Mouse (Mus musculus): Measurements from ENCODE around the gene 7530416G11Rik. TPM values are rescaled to one million over a fixed set of nuclear protein-coding genes. Genes with fewer than 3 reads are reported as not detected.
A peak's percentile ranks its signal among the peaks of the same experiment; 100 is the strongest.

The 7530416G11Rik gene
- polyA plus RNA-seq, 1 experiment: not detected

DNA sequence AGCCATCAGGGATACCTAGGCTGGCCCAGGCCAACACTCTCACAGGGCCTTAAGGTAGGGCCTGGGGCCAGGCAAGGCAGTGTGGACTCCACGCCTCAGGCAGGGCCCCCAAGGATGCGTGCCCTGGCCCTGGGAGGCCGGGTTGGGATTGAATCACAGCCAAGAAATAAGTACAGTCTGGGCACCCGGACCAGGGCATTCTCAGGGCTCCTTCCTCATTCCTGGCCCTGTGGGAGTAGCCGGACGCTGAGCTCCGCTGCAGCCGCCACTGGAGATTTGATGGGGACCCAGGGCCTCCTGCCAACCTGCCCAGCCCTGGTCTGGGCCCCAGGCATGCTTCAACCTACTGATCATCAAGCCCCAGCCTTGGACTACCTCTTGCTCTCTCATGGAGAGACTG lies 31.2 kb upstream of the 7530416G11Rik start:
- no peak overlapping the region for H3K4me3 ChIP-seq (ENCODE audit: low read depth, low read length)
- no peaks in the 10 kb centered on the region for H3K9me3 ChIP-seq (replicated peaks; ENCODE audit: control insufficient read depth, insufficient read depth, low read length, poor library complexity, severe bottlenecking)
- no peaks in the 10 kb centered on the region for H3K27me3 ChIP-seq (ENCODE audit: control insufficient read depth, insufficient read depth, low read length, poor library complexity, severe bottlenecking)
- no peak for TF ChIP-seq EP300 (IDR thresholded peaks at IDR 0.05; ENCODE audit: insufficient read depth, low read depth, low read length)
- TF ChIP-seq CTCF (IDR thresholded peaks at IDR 0.05; ENCODE audit: low read depth, low read length): no peak
- TF ChIP-seq POLR2A (IDR thresholded peaks at IDR 0.05; ENCODE audit: insufficient read depth, low read length): no peak
- no peak overlapping the region for H3K9ac ChIP-seq (ENCODE audit: low read depth, poor library complexity, severe bottlenecking)
- no peaks in the 10 kb centered on the region for H3K36me3 ChIP-seq (ENCODE audit: control insufficient read depth, insufficient read depth, low read length, poor library complexity, severe bottlenecking)
- peaks cover 12% of the 10 kb centered on the region for H3K4me1 ChIP-seq (ENCODE audit: control insufficient read depth, insufficient read depth, low read length)
- H3K27ac ChIP-seq (ENCODE audit: insufficient read depth, low read length): no peak overlapping the region

DNA sequence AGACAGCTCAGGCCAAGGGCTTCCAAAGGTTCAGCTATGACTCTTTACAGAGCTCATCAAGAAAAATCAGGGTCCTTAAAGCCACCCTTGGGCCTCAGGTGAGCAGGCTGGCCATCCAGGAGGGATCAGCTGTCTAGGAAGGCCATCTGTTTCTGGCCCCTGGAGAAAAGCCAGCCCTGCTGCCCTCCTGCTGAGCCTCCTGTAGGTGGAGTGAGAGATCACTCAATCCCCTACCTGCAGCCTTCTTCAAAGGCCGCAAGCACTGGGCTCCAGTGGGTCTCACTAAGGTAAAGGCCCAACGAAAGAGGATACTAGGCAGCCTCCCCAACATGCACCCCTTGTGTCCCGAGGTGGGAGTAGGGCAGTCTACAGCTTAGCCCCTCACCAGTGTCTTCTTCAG lies 29.0 kb upstream of the 7530416G11Rik start:
- Histone ChIP-seq H3K4me1 (ENCODE audit: control insufficient read depth, insufficient read depth, low read length) (peaks cover 9% of the 10 kb centered on the region), H3K4me3 (ENCODE audit: low read depth, low read length) (no peak overlapping the region), H3K9me3 (replicated peaks; ENCODE audit: control insufficient read depth, insufficient read depth, low read length, poor library complexity, severe bottlenecking) (no peaks in the 10 kb centered on the region), H3K36me3 (ENCODE audit: control insufficient read depth, insufficient read depth, low read length, poor library complexity, severe bottlenecking) (no peaks in the 10 kb centered on the region), H3K27ac (ENCODE audit: insufficient read depth, low read length) (no peak overlapping the region), H3K9ac (ENCODE audit: low read depth, poor library complexity, severe bottlenecking) (no peak overlapping the region), H3K27me3 (ENCODE audit: control insufficient read depth, insufficient read depth, low read length, poor library complexity, severe bottlenecking) (no peaks in the 10 kb centered on the region)
- peak; percentile 37 for TF ChIP-seq CTCF (IDR thresholded peaks at IDR 0.05; ENCODE audit: low read depth, low read length)
- TF ChIP-seq POLR2A (IDR thresholded peaks at IDR 0.05; ENCODE audit: insufficient read depth, low read length): no peak
- TF ChIP-seq EP300 (IDR thresholded peaks at IDR 0.05; ENCODE audit: insufficient read depth, low read depth, low read length): no peak

DNA sequence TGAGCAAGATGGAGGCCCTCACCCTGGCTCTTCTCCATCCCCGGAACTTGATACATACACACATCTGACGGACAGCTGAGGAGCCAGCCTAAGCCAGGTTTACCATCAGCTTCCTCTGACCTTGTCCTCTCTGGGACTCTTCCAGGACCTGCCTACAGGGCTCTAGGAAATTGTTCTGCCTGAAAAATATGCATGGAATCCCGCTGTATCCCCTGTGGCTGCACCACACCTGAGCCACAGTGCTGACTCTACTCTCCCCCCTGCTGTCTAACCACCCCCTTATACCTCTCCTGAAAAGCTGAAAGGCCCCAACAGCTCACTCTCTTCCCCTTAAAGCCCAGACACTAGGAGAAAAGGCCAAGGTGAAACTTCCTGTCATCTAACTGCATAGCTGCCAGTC lies 26.9 kb upstream of the 7530416G11Rik start:
- Histone ChIP-seq H3K4me3 (ENCODE audit: low read depth, low read length) (no peak overlapping the region), H3K27ac (ENCODE audit: insufficient read depth, low read length) (no peak overlapping the region), H3K36me3 (ENCODE audit: control insufficient read depth, insufficient read depth, low read length, poor library complexity, severe bottlenecking) (no peaks in the 10 kb centered on the region), H3K9me3 (replicated peaks; ENCODE audit: control insufficient read depth, insufficient read depth, low read length, poor library complexity, severe bottlenecking) (no peaks in the 10 kb centered on the region), H3K27me3 (ENCODE audit: control insufficient read depth, insufficient read depth, low read length, poor library complexity, severe bottlenecking) (no peaks in the 10 kb centered on the region), H3K4me1 (ENCODE audit: control insufficient read depth, insufficient read depth, low read length) (peaks cover 9% of the 10 kb centered on the region), H3K9ac (ENCODE audit: low read depth, poor library complexity, severe bottlenecking) (no peak overlapping the region)
- TF ChIP-seq CTCF (IDR thresholded peaks at IDR 0.05; ENCODE audit: low read depth, low read length) (no peak), EP300 (IDR thresholded peaks at IDR 0.05; ENCODE audit: insufficient read depth, low read depth, low read length) (peak; percentile 72; the same call in 1 of the 2 replicates)

DNA sequence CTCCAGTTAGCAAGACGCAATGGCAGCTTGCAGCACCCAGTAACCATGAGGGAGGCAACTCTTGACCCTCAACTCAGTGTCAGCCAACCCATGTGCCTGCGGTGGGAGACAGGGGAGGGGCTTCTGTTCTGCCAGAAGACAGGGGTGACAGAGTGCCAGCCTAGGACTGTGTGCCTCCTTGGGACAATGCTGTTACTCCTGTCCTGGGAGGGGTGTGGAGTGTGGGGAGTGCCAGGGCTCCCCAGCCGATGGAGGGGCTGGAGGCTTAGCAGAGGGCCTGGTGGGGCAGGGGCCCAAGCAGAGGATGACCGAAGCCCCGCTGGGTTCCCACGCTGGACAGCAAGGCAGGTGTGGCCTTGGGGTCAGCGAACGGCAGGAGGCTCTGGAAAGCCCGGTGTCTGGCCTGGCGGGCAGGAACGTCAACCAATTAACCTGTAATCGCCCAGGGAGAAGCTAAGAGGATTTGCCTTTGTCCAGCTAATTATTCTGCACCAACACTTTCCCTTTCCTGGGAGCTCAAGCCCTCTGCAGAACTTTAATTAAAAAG lies 21.4 kb upstream of the 7530416G11Rik start:
- H3K4me3 ChIP-seq (ENCODE audit: low read depth, low read length): no peak overlapping the region
- no peak overlapping the region for H3K9ac ChIP-seq (ENCODE audit: low read depth, poor library complexity, severe bottlenecking)
- no peaks in the 10 kb centered on the region for H3K9me3 ChIP-seq (replicated peaks; ENCODE audit: control insufficient read depth, insufficient read depth, low read length, poor library complexity, severe bottlenecking)
- TF ChIP-seq CTCF (IDR thresholded peaks at IDR 0.05; ENCODE audit: low read depth, low read length) (no peak), EP300 (IDR thresholded peaks at IDR 0.05; ENCODE audit: insufficient read depth, low read depth, low read length) (no peak), POLR2A (IDR thresholded peaks at IDR 0.05; ENCODE audit: insufficient read depth, low read length) (no peak)
- no peaks in the 10 kb centered on the region for H3K27me3 ChIP-seq (ENCODE audit: control insufficient read depth, insufficient read depth, low read length, poor library complexity, severe bottlenecking)
- H3K36me3 ChIP-seq (ENCODE audit: control insufficient read depth, insufficient read depth, low read length, poor library complexity, severe bottlenecking): no peaks in the 10 kb centered on the region
- H3K4me1 ChIP-seq (ENCODE audit: control insufficient read depth, insufficient read depth, low read length): peaks cover 3% of the 10 kb centered on the region
- no peak overlapping the region for H3K27ac ChIP-seq (ENCODE audit: insufficient read depth, low read length)

DNA sequence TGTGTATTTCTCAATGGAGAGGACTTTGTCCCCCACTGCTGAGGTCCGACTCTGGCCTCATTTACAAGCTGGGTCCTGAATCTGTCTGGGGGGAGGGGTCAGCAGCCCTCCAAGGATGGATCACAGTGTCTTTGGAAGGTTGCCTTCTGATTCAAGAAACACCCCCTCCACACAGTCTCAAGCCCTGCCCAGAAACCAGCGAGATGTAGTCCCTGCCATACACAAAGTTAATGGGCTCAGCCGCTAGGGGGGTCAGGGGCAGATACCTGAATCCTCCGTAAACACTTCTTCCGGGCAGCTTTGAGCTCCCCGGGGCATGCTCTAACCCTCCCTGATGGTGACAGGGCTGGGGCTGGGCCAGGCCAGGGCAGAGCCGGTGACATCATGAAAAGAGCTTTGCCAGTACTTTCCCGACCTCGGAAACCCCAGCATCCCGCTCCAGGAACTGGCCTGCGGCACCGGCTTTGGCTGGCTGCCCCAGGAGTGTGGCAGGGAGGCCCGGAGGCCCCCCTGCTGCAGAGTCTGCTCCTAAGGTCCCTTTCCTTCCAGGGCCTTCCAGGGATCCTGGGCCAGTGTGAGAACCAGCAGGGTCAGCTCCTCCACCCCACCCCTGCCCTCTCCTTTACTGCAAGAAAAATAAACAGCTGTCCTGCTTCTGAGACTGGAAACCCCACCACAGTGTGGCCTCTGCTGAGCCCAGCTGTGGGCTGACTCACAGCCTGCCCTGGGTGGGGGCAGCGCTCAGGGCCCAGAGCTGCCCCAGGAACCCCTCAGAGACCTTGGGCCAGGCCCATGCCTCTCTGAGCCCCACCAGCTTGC lies 20.4 kb upstream of the 7530416G11Rik start:
- no peaks in the 10 kb centered on the region for H3K27me3 ChIP-seq (ENCODE audit: control insufficient read depth, insufficient read depth, low read length, poor library complexity, severe bottlenecking)
- TF ChIP-seq POLR2A (IDR thresholded peaks at IDR 0.05; ENCODE audit: insufficient read depth, low read length) (no peak), EP300 (IDR thresholded peaks at IDR 0.05; ENCODE audit: insufficient read depth, low read depth, low read length) (no peak), CTCF (IDR thresholded peaks at IDR 0.05; ENCODE audit: low read depth, low read length) (peak; percentile 2)
- no peak overlapping the region for H3K27ac ChIP-seq (ENCODE audit: insufficient read depth, low read length)
- peaks cover 6% of the 10 kb centered on the region for H3K4me1 ChIP-seq (ENCODE audit: control insufficient read depth, insufficient read depth, low read length)
- H3K9me3 ChIP-seq (replicated peaks; ENCODE audit: control insufficient read depth, insufficient read depth, low read length, poor library complexity, severe bottlenecking): no peaks in the 10 kb centered on the region
- no peak overlapping the region for H3K9ac ChIP-seq (ENCODE audit: low read depth, poor library complexity, severe bottlenecking)
- H3K4me3 ChIP-seq (ENCODE audit: low read depth, low read length): no peak overlapping the region
- H3K36me3 ChIP-seq (ENCODE audit: control insufficient read depth, insufficient read depth, low read length, poor library complexity, severe bottlenecking): no peaks in the 10 kb centered on the region

DNA sequence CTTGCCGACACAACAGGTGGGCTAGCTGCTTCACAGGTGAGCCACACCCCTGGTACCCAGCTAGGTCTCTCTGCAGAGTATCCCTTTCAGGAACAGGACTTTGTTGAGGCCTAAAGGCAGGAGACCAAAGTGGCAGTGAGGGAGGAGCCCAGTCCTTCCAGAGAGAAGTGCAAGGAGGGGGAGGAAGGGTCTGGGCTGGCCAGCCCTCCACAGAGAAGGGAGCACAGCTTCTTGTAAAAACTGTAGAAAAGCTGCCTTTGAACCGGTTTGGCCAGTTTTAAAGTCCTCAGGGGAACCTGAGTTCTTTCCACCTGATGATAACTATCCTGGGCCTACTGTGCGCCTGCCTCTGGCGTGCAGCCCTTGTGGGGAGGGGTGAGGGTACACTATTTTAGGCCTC lies 16.4 kb upstream of the 7530416G11Rik start:
- Histone ChIP-seq H3K4me1 (ENCODE audit: control insufficient read depth, insufficient read depth, low read length) (peaks cover 6% of the 10 kb centered on the region), H3K36me3 (ENCODE audit: control insufficient read depth, insufficient read depth, low read length, poor library complexity, severe bottlenecking) (no peaks in the 10 kb centered on the region), H3K9ac (ENCODE audit: low read depth, poor library complexity, severe bottlenecking) (no peak overlapping the region), H3K4me3 (ENCODE audit: low read depth, low read length) (no peak overlapping the region), H3K9me3 (replicated peaks; ENCODE audit: control insufficient read depth, insufficient read depth, low read length, poor library complexity, severe bottlenecking) (no peaks in the 10 kb centered on the region), H3K27ac (ENCODE audit: insufficient read depth, low read length) (no peak overlapping the region), H3K27me3 (ENCODE audit: control insufficient read depth, insufficient read depth, low read length, poor library complexity, severe bottlenecking) (no peaks in the 10 kb centered on the region)
- TF ChIP-seq EP300 (IDR thresholded peaks at IDR 0.05; ENCODE audit: insufficient read depth, low read depth, low read length) (no peak), POLR2A (IDR thresholded peaks at IDR 0.05; ENCODE audit: insufficient read depth, low read length) (no peak), CTCF (IDR thresholded peaks at IDR 0.05; ENCODE audit: low read depth, low read length) (no peak)

Data from ES-Bruce4 (cell line).